In genomic region chr2:146621167-146621566, GRCm38 (mm10) we compare ENCODE assay signal across 8 mouse cellular contexts.
DNase-seq lines count a peak whose midpoint lies in the region; ATAC-seq lines count a peak whose summit lies in the region.

No protein-coding gene starts in this region.

- intact Hi-C loops in heart, postnatal 25 days (cut with DNase I), result no loop called here

- peak; percentile 36; the same call in 1 of the 2 replicates for ATAC-seq in heart, embryonic 12.5 days (ENCODE audit: insufficient number of reproducible peaks, low FRiP score)
- ATAC-seq in embryonic facial prominence, embryonic 11.5 days (replicated peaks; ENCODE audit: insufficient number of reproducible peaks, low FRiP score, low TSS enrichment, low read depth), result peak; percentile 79; the same call in 1 of the 2 replicates
- peak; percentile 65 for ATAC-seq in limb, embryonic 11.5 days (ENCODE audit: insufficient number of reproducible peaks, low FRiP score, low TSS enrichment, low read depth)
- ATAC-seq in midbrain, embryonic 16.5 days, result peak; percentile 80; the same call in 1 of the 2 replicates

- no peak overlapping the region for H3K9ac ChIP-seq in heart, embryonic 12.5 days
- no peak overlapping the region for H3K9ac ChIP-seq in embryonic facial prominence, embryonic 11.5 days (replicated peaks; ENCODE audit: low read length)
- H3K9ac ChIP-seq in limb, embryonic 11.5 days (ENCODE audit: low read length), result no peak overlapping the region
- no peak overlapping the region for H3K9ac ChIP-seq in midbrain, embryonic 16.5 days (ENCODE audit: low read depth, low read length)

- H3K36me3 ChIP-seq in heart, embryonic 12.5 days, result no peaks in the 10 kb centered on the region
- H3K36me3 ChIP-seq in embryonic facial prominence, embryonic 11.5 days (replicated peaks; ENCODE audit: control insufficient read depth, insufficient read depth, low read depth, low read length), result no peaks in the 10 kb centered on the region
- H3K36me3 ChIP-seq in limb, embryonic 11.5 days (ENCODE audit: control insufficient read depth, insufficient read depth, low read length), result no peaks in the 10 kb centered on the region
- no peaks in the 10 kb centered on the region for H3K36me3 ChIP-seq in midbrain, embryonic 16.5 days (ENCODE audit: control insufficient read depth, insufficient read depth, low read length)

- 20% methylated on average over 5 of the region's 5 CpGs for WGBS in heart, embryonic 12.5 days
- 13% methylated on average over 5 of the region's 5 CpGs for WGBS in embryonic facial prominence, embryonic 11.5 days
- 10% methylated on average over 5 of the region's 5 CpGs for WGBS in limb, embryonic 11.5 days
- WGBS in midbrain, embryonic 16.5 days, result 11% methylated on average over 5 of the region's 5 CpGs

- no peaks in the 10 kb centered on the region for H3K4me1 ChIP-seq in heart, embryonic 12.5 days (replicated peaks)
- H3K4me1 ChIP-seq in embryonic facial prominence, embryonic 11.5 days (ENCODE audit: control insufficient read depth, insufficient read depth, low read length), result no peaks in the 10 kb centered on the region; the same call in 1 of the 2 replicates
- H3K4me1 ChIP-seq in limb, embryonic 11.5 days (ENCODE audit: control insufficient read depth, insufficient read depth, low read length), result no peaks in the 10 kb centered on the region
- no peaks in the 10 kb centered on the region for H3K4me1 ChIP-seq in midbrain, embryonic 16.5 days (ENCODE audit: control insufficient read depth, insufficient read depth, low read length)

- H3K27me3 ChIP-seq in heart, embryonic 12.5 days (replicated peaks), result no peaks in the 10 kb centered on the region
- H3K27me3 ChIP-seq in embryonic facial prominence, embryonic 11.5 days (ENCODE audit: control insufficient read depth, insufficient read depth, low read length), result no peaks in the 10 kb centered on the region
- no peaks in the 10 kb centered on the region for H3K27me3 ChIP-seq in limb, embryonic 11.5 days (ENCODE audit: control insufficient read depth, insufficient read depth, low read length)
- no peaks in the 10 kb centered on the region; the same call in 1 of the 2 replicates for H3K27me3 ChIP-seq in midbrain, embryonic 16.5 days (ENCODE audit: control insufficient read depth, insufficient read depth, low read depth, low read length)

- H3K4me3 ChIP-seq in heart, embryonic 12.5 days, result no peak overlapping the region
- no peak overlapping the region for H3K4me3 ChIP-seq in embryonic facial prominence, embryonic 11.5 days (ENCODE audit: low read depth, low read length)
- no peak overlapping the region for H3K4me3 ChIP-seq in limb, embryonic 11.5 days (ENCODE audit: low read depth, low read length)
- H3K4me3 ChIP-seq in midbrain, embryonic 16.5 days (ENCODE audit: low read depth, low read length), result no peak overlapping the region

- H3K27ac ChIP-seq in heart, embryonic 12.5 days (ENCODE audit: poor library complexity, severe bottlenecking), result no peak overlapping the region
- H3K27ac ChIP-seq in embryonic facial prominence, embryonic 11.5 days (replicated peaks; ENCODE audit: low read depth, low read length), result no peak overlapping the region
- no peak overlapping the region for H3K27ac ChIP-seq in limb, embryonic 11.5 days (replicated peaks; ENCODE audit: low read depth, low read length)
- H3K27ac ChIP-seq in midbrain, embryonic 16.5 days (ENCODE audit: low read length), result no peak overlapping the region

- DNase-seq in heart, postnatal 25 days (ENCODE audit: low spot score), result no peak
- DNase-seq in NIH3T3 (ENCODE audit: low read depth), result peak; percentile 52
- peak; percentile 87 for DNase-seq in embryonic facial prominence, embryonic 11.5 days (ENCODE audit: low spot score)
- peak; percentile 29 for DNase-seq in induced T-regulatory cell, adult 2 months (ENCODE audit: low read depth)
- DNase-seq in limb, embryonic 11.5 days (ENCODE audit: low spot score), result peak; percentile 87
- DNase-seq in thymus, postnatal 4 days, result peak; percentile 53

- H3K9me3 ChIP-seq in heart, embryonic 12.5 days (replicated peaks), result no peaks in the 10 kb centered on the region
- H3K9me3 ChIP-seq in embryonic facial prominence, embryonic 11.5 days (replicated peaks; ENCODE audit: control insufficient read depth, low read length), result no peaks in the 10 kb centered on the region
- H3K9me3 ChIP-seq in limb, embryonic 11.5 days (ENCODE audit: control insufficient read depth, low read length), result no peaks in the 10 kb centered on the region
- H3K9me3 ChIP-seq in midbrain, embryonic 16.5 days (replicated peaks; ENCODE audit: control insufficient read depth, low read length, poor library complexity, severe bottlenecking), result no peaks in the 10 kb centered on the region

- H3K4me2 ChIP-seq in heart, embryonic 12.5 days, result no peak overlapping the region
- H3K4me2 ChIP-seq in embryonic facial prominence, embryonic 11.5 days (ENCODE audit: low read depth, low read length), result no peak overlapping the region; the same call in 1 of the 2 replicates
- no peak overlapping the region for H3K4me2 ChIP-seq in limb, embryonic 11.5 days (ENCODE audit: low read depth, severe bottlenecking)
- H3K4me2 ChIP-seq in midbrain, embryonic 16.5 days (ENCODE audit: low read length), result no peak overlapping the region
